Mouse (Mus musculus) layer of hippocampus, postnatal 10 days (tissue): ENCODE data around the gene Nkapd1. TPM values are rescaled to one million over a fixed set of nuclear protein-coding genes. Genes with fewer than 3 reads are reported as not detected.
"Not testable (repeated sequence)": the region's sequence is repeated elsewhere in the genome, so short reads cannot be mapped to it uniquely, and the experiment has no call there.

ENCODE experiments used
- DNase-seq, 2 experiments: peaks; one replicate each; pipeline ENCODE4 v3.0.0; 2021; ENCODE audit warnings: low spot score in 2 of 2
- long read RNA-seq: library from polyadenylated mRNA; stranded (forward); transcript quantifications from one replicate; pipeline ENCODE4 v2.0.0, GENCODE M21; 2023
- total RNA-seq, 2 experiments: library from RNA; stranded (reverse); gene quantifications; 2 replicates each; pipeline ENCODE4 v1.2.3; 2021

Gene Nkapd1
- total RNA-seq = 10 to 100 TPM; 24.4 to 26.4 TPM
- long read RNA-seq, transcript Nkapd1-203 (6 exons, 1,225 nt) = major isoform, 6 of 11 reads
- long read RNA-seq, partial matches to known transcripts = 0 of 11 reads
- long read RNA-seq, other reads (novel, unspliced or antisense) = 4 of 11 reads

DNA sequence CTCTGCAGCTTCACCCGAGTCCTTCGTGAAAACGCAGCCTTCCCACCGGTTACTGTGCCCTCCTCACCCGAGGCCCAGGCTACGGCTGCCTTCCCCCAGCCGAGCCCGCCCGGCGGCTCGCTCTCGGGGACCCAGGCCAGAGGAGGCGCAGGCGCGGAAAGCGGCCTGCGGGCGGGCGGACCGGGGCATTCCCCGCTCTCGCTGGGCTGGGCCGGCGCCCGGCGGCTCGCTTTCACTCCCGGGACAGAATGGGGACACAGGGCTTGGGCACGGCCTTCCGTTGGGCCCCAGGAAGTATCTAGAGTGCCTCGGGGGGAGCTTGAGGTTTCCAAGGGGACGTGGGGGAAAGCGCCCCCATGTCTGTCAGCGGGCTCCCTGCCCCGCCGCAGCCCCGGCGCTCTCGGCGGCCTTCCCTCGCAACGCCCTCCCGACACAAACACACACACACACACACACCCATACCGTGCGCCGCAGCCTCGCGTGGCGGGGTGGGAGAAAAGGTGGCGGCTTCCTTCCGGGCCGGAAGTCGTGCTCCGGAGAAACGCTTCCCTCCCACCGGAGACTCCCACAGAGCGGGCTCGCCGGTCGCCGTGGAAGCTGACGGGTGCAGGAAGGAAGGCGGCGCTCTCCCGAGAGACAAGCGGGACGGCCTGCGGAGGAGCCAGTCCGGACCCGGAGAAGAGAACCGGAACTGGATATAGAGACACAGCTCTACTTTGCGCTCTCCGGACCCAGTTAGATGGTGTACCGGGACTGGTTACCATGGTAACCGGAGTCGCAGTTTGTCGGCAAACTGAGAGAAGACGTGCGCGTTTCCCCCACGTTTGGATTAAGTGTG, at the start of gene Nkapd1, which contains the start of gene Pih1d2:
TSS of gene Nkapd1 (minus strand) at position 699 of the 838 bp plus-strand sequence.
TSS of gene Pih1d2 (plus strand) at position 556 of the 838 bp plus-strand sequence.
- DNase-seq = peak; percentile 94 to 95

DNA sequence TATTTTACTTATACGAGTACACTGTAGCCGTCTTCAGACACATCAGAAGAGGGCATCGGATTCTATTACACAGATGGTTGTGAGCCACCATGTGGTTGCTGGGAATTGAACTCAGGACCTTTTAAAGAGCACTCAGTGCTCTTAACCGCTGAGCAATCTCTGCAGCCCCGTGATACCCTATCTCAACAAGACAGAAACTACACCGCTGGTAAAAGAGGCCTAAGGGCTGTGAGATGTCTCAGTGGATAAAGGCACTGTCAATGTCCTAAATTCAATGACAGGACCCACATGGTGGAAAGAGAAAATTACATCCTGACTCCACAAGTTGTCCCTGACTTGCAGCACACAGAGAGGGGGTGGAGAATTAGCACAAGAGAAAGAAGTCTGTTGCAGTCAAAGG, 49.2 kb upstream of the Nkapd1 start:
- no peak for DNase-seq

DNA sequence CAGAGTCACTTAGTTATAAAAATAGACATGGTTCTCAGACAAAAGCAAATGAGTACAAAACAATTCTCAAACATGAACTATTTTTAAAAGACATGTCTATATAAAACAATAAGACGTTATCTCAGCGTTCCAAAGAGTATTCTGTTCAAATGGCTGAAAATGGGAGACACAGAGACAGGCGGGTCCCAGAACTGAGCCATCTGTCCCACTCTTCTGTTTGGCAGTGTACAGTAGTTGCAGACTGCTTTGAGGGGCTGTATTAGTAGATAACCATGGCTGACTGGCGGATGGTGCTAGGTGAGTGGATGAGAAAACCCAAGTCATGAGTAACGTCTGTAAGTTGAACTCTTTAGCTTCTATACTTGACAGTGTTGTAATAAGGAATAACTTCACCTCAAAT, 47.6 kb upstream of the Nkapd1 start:
- peak; percentile 22 to 27 for DNase-seq

DNA sequence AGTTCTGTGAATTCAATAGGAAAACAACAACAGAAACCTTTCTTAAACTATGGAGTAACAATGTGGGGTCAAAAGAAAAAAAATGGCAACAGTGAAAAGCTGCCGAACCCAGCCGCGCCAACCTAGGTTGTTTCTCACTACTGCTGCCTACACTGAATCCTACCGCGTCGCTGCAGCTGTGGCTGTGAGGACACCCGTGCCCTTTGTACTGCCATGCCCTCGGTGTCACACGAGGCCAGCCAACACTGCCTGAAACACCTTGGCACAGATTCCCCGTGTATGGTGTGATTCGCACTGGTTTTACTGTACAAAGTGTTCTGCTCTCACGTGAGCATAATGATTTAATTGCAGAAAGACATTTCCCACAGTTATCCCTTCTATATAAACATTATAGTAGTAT, 43.2 kb upstream of the Nkapd1 start:
- peak; percentile 13 to 26 for DNase-seq

DNA sequence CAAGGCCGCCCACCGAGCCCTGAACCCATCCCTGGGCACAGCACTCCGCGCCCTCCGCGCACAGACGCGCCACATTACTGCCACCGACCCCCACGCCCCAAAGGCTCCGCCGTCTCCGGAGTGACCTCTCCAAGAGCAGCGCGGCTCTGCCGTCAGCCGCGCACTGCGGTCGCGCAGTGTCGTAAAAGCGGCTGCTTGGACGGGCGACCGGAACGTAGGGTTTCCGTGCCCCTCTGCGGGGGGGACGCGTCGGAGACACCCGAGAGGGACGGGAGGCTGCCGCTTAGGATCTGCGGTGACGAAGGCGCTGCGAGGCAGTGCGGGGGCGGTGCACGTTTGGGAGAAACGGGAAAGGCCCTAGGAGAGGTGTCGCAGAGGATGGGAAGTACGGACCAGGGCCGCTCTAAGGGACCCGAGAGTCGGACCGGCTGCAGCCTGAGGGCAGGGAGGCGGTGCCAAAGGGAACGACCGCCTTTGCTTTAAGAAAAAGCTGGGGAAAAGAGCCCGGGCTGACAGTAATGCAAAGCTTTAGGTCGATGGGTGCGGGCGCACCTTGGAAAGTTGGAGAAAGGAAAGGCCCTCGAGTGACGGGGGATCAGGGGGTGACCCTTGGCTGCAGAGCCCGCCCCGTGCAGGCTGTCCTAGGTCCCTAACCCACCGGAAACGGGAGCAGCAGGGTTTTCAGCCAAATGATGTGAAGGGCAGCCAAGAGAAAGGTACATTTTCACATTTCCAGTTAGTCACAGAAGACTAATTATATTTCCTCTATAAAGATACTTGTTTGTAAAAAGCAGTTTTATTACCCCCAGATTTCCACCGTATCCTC, 42.3 kb upstream of the Nkapd1 start, which contains the start of gene Dlat:
TSS of gene Dlat (minus strand) at position 389 of the 826 bp plus-strand sequence.
- DNase-seq = peak; percentile 85 to 89

DNA sequence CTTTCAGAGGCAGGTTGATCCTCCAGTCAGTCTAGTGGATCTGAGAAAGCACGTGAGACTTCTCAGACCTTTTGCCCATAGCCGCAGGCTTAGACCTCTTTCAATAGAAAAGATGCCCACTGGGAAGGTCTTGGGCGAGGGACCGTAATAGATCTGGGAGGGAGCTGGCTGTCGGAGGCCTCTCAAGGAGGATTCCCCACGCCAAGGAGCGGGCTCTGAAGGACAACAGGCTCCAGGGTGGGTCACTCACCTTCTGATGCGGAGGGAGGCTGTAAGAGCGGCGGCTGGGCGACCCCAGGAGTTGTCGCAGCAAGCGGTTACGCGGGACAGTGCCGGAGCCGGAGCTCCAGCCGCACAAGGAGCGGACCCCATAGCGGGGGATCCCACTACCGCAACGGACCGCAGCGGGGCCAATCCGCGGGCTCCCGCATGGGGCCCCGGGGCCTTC, 41.7 kb upstream of the Nkapd1 start:
- DNase-seq = no peak

DNA sequence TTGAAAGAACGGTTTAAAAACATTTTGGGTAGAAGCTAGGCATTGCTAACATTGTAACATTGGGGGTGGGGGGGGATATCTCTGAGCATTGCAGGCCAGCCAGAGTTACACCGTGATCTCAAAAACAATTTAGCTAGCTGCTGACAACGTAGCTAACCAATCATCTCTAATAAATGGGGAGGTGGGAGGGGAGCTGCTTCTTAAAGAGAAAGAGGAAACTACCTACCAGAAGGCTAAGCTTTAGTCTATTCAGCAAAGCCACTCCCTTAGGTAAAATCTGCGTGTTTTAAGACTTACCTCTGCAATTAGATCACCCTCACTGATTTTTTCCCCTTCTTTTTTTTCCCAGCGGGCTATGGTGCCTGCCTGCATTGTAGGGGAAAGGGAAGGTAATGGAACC, 41.1 kb upstream of the Nkapd1 start:
- no peak for DNase-seq

DNA sequence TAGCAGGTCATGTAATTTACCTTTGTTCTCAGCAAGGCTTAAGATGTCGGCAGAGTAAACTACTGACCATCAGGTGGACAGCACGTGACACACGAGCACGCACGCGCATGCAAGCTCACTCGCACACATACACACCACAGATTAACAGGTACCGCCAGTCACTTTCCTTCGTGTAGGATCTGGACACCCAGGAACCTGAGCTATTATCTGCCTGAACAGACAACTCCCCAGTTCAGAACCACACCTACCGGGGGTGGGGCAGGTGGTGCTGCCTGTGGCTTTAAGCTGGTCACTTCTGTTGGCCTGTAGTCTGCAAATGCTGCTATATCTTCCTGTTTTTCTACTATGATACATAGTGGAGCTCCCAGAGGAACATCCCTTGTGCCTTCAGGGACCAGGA, 33.2 kb upstream of the Nkapd1 start:
- DNase-seq = no peak

DNA sequence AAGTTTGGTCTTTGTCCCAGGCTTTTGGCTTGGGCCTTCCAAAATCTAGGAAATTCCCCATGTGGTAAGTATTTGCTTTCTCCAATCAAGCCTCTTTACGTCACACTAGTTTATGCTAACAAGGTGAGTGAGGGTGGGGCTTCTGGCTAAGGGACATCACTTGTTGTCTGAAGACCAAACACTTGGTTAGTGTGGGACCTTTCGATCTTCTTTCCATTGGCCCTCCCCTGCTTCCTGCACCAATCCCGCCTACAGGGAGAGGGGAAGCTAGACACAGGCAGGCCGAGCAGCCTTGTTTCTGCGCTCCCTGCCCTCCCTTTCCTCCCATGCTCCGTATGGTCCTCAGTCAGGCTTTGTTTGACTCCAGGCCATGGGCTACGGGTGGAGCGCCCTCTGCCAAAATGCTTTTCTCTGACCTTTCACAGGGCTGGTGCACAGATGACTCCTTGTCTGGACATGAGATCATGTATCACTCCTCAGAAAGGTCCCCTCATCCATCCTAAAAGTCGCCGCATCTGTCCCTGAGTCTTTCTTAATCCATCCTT, 29.6 kb upstream of the Nkapd1 start:
- no peak for DNase-seq

DNA sequence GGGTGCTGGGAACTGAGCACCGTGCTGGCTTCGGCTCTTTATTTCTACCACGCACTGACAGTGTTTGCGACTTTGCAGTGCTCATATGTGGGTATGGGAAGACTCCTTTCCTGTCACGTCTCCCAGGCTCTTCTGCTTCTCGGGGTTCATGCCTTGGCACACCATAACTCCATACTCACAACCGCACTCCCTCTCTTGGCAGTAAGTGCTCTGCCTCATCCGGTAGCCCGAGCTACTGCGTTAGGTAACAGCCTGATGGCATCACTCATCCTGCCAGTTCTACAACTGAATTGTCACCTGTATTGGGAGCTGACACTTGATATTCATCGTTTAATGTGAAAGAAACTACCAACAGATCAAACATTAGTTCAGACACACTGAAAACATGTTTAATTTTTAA, 17.0 kb upstream of the Nkapd1 start:
- DNase-seq = no peak

DNA sequence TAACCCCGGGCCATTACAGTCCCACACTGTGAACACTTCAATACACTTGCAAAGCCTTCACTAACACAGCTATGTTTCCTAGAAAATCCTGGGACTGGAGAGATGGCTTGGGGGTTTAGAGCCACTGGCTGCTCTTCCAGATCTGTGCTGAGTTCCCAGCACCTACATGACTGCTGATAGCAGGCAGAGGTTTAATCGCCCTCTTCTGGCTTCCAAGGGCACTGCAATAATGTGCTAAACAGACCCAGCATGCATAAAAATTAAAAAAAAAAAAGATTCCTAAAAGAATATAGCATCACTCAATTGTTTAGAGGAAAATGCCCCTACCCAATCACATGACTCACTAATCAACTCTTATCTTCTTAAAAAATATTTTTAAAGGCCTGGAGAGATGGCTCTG, 15.8 kb upstream of the Nkapd1 start:
- DNase-seq = no peak

DNA sequence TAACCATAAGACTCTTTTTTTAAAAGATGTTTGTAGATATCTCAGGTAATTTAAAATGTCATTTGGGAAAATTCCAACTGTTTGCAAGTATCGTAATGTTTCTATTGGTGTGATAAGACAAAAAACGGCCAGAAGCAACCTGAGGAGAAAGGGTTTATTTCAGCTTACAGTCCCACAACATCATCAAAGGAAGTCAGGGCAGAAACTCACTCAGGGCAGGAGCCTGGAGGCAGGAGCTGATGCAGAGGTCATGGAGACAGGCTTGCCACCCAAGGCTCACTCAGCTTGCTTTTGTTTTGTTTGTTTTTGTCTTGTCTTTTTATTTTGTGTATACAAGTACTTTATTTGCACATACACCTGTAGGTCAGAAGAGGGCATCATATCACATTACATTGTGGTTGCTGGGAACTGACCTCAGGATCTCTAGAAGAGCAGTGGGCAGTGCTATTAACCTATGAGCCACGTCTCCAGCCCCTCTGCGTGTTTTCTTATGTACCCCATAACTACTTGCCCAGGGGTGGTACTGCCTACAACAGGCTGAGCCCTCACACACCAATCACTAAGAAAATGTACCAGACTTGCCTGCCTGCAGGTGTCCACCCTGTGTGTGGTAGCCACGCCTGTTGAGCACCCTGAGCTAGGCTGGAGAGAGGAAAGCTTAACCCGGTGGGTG, 14.9 kb upstream of the Nkapd1 start:
- no peak for DNase-seq

DNA sequence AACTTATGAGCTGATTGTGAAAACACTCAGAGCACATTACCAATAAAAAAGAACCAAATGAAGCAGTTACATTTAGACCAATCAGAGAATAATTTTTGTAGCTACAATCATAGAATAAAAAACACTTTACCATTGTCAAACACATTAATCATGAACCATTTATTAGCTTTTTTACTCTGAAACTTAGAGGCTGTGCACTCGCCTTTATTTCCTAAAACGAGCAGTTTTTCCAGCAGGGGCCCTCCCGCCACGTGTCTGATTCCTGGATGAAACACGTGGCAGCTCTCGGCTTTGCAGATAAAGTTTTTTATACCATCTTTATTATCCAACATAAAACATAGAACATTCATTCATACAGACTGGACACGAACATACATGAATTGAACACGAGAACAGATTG, 13.6 kb upstream of the Nkapd1 start:
- DNase-seq = not testable (repeated sequence)

DNA sequence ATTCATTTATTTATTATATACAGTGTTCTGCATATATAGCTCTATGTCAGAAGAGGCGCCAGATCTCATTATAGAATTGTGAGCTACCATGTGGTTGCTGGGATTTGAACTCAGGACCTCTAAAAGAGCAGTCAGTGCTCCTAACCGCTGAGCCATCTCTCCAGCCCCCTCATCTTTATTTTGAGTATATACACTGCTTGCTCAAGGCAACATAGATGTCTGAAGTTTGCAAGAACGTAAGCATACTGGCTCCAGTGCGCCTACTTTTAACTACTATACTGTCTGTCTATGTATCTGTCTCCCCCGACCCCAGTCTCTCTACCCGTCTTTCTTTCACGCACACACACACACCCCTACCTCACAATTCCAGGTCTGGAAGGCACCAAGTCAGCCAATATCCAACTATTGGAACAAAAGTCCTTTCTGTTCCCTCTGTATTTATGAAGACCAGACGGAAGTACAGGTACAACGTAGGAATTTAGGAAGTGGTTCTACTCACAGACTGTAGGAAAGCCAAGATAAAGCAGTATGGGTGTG, 598 bp upstream of the Nkapd1 start:
- no peak for DNase-seq

DNA sequence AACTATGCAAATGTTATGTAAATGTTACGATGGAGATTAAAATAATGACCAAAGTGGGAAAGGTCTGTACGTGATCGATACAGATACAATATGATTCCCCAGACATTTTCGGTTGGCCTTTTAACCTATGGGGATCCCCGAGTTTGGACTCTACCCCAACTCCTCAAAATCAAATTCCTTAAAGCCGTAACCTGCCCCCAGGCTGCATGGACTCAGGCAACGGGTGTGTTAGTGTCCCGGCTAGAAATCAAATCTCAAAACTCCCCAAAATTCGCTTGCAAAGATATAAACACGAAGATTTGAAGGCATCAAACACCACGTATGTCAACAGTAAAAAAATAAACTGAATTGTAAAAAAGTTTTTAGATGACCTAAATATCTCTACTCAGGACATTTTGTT, 1.1 kb downstream of the Nkapd1 start:
- DNase-seq = no peak

DNA sequence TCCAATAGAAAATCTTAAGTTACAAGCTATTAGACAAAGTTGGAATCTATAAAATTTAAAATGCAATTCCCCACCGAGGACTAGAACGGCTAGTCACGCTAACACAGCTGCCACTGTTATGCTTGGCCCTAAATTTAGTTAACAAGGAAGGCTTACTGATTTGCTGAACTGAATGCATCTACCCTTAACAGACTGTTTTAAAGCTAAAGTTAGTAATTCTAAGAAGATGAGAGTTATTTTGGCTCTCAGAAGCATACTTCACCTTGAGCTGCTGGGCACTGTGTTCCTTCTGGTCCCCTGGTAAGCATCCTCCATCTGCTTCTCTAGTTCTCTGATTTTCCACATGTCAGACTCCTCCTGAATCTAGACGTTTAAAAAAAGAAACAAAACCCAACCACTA, 5.1 kb downstream of the Nkapd1 start:
- no peak for DNase-seq

DNA sequence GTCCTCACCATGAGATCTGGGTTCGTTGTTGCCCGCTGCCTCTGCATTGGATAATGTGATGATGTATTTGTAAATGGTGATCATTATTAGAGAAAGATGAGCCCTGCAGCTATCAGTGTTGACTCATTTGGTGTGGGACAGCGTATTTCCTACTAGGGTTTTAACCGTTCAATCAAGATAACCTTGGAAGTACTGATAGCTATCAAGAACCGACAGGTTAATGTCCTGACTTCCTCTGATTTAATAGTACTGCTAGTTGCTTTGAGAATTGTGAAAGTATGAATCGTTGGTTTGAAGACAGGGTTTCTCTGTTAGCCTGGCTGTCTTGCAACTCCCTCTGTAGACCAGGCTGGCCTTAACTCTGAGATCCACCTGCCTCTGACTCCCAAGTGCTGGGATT, 12.9 kb downstream of the Nkapd1 start:
- no peak for DNase-seq

DNA sequence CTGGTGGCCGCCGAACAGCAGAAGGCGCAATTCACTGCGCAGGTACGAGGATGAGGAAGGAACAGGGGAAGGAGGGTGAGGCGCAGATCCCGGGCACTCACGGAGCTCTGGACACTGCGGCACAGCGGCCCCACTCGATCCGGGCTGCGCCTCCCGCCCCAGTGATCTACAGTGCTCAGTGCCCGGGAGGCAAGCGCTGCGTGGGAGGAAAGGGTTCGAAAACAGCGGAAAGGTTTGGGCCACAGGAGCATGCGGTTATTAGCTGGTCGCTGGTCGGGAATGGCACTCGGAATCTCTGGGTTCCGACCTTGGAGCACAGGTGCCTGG, 13.3 kb downstream of the Nkapd1 start:
- DNase-seq = no peak

DNA sequence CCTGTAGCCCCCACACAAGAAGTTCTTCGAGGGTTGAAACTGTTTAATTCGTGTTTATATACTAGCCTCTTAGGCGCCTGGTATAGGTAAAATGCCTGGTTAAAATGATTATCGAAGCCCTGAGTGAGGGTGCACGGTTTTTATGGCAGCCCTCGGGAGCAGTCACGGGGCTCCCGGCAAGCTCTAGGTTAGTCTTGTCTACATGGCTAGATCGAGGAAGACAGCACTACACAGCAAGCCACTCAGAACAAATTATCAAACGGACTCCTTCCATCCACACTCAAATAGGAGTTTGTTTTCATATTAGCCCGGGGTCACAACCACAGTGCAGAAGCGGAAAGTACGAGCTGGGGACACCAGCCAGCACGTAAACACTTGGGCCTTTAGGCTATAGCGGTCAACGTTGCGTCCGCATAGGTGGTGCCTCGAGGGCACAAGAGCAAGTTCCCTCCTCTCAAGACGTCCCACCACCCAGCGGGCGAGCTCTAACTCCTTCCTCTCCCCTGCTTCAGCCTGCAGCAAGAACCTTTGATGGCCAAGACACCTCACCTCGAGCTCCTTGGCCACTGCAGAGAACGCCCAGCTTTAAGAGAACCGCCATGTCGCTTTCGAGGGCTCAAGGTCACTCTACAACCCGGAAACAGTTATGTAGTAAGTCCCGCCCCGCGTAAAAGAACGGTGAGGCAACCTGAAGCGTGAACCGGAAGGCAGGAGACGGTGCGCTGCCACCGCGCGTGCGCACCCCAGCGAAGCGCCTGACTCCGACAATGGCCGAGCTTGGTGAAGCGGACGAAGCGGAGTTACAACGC, 13.9 kb downstream of the Nkapd1 start, which contains the start of the genes Sdhd and Timm8b:
TSS of gene Sdhd (minus strand) at position 624 of the 809 bp plus-strand sequence.
TSS of gene Timm8b (plus strand) at position 722 of the 809 bp plus-strand sequence.
- DNase-seq = peak; percentile 90 to 93
